Mouse (Mus musculus): ENCODE data around the gene Gns. TPM values are rescaled to one million over a fixed set of nuclear protein-coding genes. Genes with fewer than 3 reads are reported as not detected.

The Gns gene
- polyA plus RNA-seq, 1 experiment, result 46.8 TPM

- Histone ChIP-seq H3K4me3 (ENCODE audit: insufficient read depth, low read length) (peak overlapping the region; percentile 58), H3K27ac (ENCODE audit: insufficient read depth, low read length) (no peak overlapping the region), H3K4me1 (ENCODE audit: control insufficient read depth, insufficient read depth, low read length) (peaks cover 7% of the 10 kb centered on the region; the same call in 1 of the 2 replicates)
- TF ChIP-seq POLR2A (IDR thresholded peaks at IDR 0.05; ENCODE audit: extremely low read depth, insufficient read depth, low read length) (no peak), CTCF (IDR thresholded peaks at IDR 0.05; ENCODE audit: extremely low read depth, insufficient read depth, low read length) (no peak)
Observed at GRCm38 (mm10) chr10:121364306-121364705, 584 bp upstream of the Gns start.

- H3K4me3 ChIP-seq (ENCODE audit: insufficient read depth, low read length), result peak overlapping the region; percentile 58
- no peak for TF ChIP-seq POLR2A (IDR thresholded peaks at IDR 0.05; ENCODE audit: extremely low read depth, insufficient read depth, low read length)
- TF ChIP-seq CTCF (IDR thresholded peaks at IDR 0.05; ENCODE audit: extremely low read depth, insufficient read depth, low read length), result no peak
- H3K4me1 ChIP-seq (ENCODE audit: control insufficient read depth, insufficient read depth, low read length), result peaks cover 7% of the 10 kb centered on the region; the same call in 1 of the 2 replicates
- peak overlapping the region; percentile 74; the same call in 1 of the 2 replicates for H3K27ac ChIP-seq (ENCODE audit: insufficient read depth, low read length)
Observed at GRCm38 (mm10) chr10:121365781-121366272, 937 bp downstream of the Gns start.

- peaks cover 7% of the 10 kb centered on the region; the same call in 1 of the 2 replicates for H3K4me1 ChIP-seq (ENCODE audit: control insufficient read depth, insufficient read depth, low read length)
- H3K4me3 ChIP-seq (ENCODE audit: insufficient read depth, low read length), result no peak overlapping the region
- TF ChIP-seq POLR2A (IDR thresholded peaks at IDR 0.05; ENCODE audit: extremely low read depth, insufficient read depth, low read length), result no peak
- TF ChIP-seq CTCF (IDR thresholded peaks at IDR 0.05; ENCODE audit: extremely low read depth, insufficient read depth, low read length), result no peak
- no peak overlapping the region for H3K27ac ChIP-seq (ENCODE audit: insufficient read depth, low read length)
Observed at GRCm38 (mm10) chr10:121367271-121367670, 2.4 kb downstream of the Gns start.

- Histone ChIP-seq H3K4me3 (ENCODE audit: insufficient read depth, low read length) (no peak overlapping the region), H3K4me1 (ENCODE audit: control insufficient read depth, insufficient read depth, low read length) (peaks cover 7% of the 10 kb centered on the region; the same call in 1 of the 2 replicates), H3K27ac (ENCODE audit: insufficient read depth, low read length) (no peak overlapping the region)
- TF ChIP-seq POLR2A (IDR thresholded peaks at IDR 0.05; ENCODE audit: extremely low read depth, insufficient read depth, low read length) (no peak), CTCF (IDR thresholded peaks at IDR 0.05; ENCODE audit: extremely low read depth, insufficient read depth, low read length) (no peak)
Observed at GRCm38 (mm10) chr10:121367780-121368179, 2.9 kb downstream of the Gns start.

- H3K27ac ChIP-seq (ENCODE audit: insufficient read depth, low read length), result no peak overlapping the region
- H3K4me1 ChIP-seq (ENCODE audit: control insufficient read depth, insufficient read depth, low read length), result peaks cover 7% of the 10 kb centered on the region; the same call in 1 of the 2 replicates
- H3K4me3 ChIP-seq (ENCODE audit: insufficient read depth, low read length), result no peak overlapping the region
- TF ChIP-seq POLR2A (IDR thresholded peaks at IDR 0.05; ENCODE audit: extremely low read depth, insufficient read depth, low read length), result no peak
- TF ChIP-seq CTCF (IDR thresholded peaks at IDR 0.05; ENCODE audit: extremely low read depth, insufficient read depth, low read length), result no peak
Observed at GRCm38 (mm10) chr10:121368783-121369465, 4.0 kb downstream of the Gns start.

GRCm38 (mm10) chr10:121370777-121371176, 5.9 kb downstream of the Gns start:
- TF ChIP-seq POLR2A (IDR thresholded peaks at IDR 0.05; ENCODE audit: extremely low read depth, insufficient read depth, low read length) (no peak), CTCF (IDR thresholded peaks at IDR 0.05; ENCODE audit: extremely low read depth, insufficient read depth, low read length) (peak; percentile 16; the same call in 1 of the 2 replicates)
- H3K4me3 ChIP-seq (ENCODE audit: insufficient read depth, low read length), result no peak overlapping the region
- no peak overlapping the region for H3K27ac ChIP-seq (ENCODE audit: insufficient read depth, low read length)
- H3K4me1 ChIP-seq (ENCODE audit: control insufficient read depth, insufficient read depth, low read length), result peaks cover 4% of the 10 kb centered on the region; the same call in 1 of the 2 replicates

- Histone ChIP-seq H3K4me1 (ENCODE audit: control insufficient read depth, insufficient read depth, low read length) (no peaks in the 10 kb centered on the region), H3K4me3 (ENCODE audit: insufficient read depth, low read length) (no peak overlapping the region), H3K27ac (ENCODE audit: insufficient read depth, low read length) (no peak overlapping the region)
- no peak for TF ChIP-seq POLR2A (IDR thresholded peaks at IDR 0.05; ENCODE audit: extremely low read depth, insufficient read depth, low read length)
Observed at GRCm38 (mm10) chr10:121374013-121374412, 9.1 kb downstream of the Gns start.

- no peak overlapping the region for H3K27ac ChIP-seq (ENCODE audit: insufficient read depth, low read length)
Observed at GRCm38 (mm10) chr10:121374693-121375620, 10.1 kb downstream of the Gns start.

GRCm38 (mm10) chr10:121375649-121376493, 11.0 kb downstream of the Gns start:
- TF ChIP-seq POLR2A (IDR thresholded peaks at IDR 0.05; ENCODE audit: extremely low read depth, insufficient read depth, low read length), result no peak
- no peak for TF ChIP-seq CTCF (IDR thresholded peaks at IDR 0.05; ENCODE audit: extremely low read depth, insufficient read depth, low read length)
- H3K4me1 ChIP-seq (ENCODE audit: control insufficient read depth, insufficient read depth, low read length), result no peaks in the 10 kb centered on the region
- H3K4me3 ChIP-seq (ENCODE audit: insufficient read depth, low read length), result no peak overlapping the region
- H3K27ac ChIP-seq (ENCODE audit: insufficient read depth, low read length), result no peak overlapping the region

More at GRCm38 (mm10) chr10:121374693-121375620, 10.1 kb downstream of the Gns start:
- TF ChIP-seq POLR2A (IDR thresholded peaks at IDR 0.05; ENCODE audit: extremely low read depth, insufficient read depth, low read length), result no peak
- TF ChIP-seq CTCF (IDR thresholded peaks at IDR 0.05; ENCODE audit: extremely low read depth, insufficient read depth, low read length), result no peak
- no peak overlapping the region for H3K4me3 ChIP-seq (ENCODE audit: insufficient read depth, low read length)
- no peaks in the 10 kb centered on the region for H3K4me1 ChIP-seq (ENCODE audit: control insufficient read depth, insufficient read depth, low read length)
